Mouse (Mus musculus): ENCODE data around the gene Etv5.

- TF ChIP-seq CTCF (IDR thresholded peaks at IDR 0.05; ENCODE audit: extremely low read depth, insufficient read depth, insufficient read length, insufficient replicate concordance), result no peak
- TF ChIP-seq POLR2A (IDR thresholded peaks at IDR 0.05; ENCODE audit: low read depth, low read length), result no peak
Measured at GRCm38 (mm10) chr16:22406747-22407146, 32.8 kb downstream of the Etv5 start.

Data from spleen, adult 2 months (tissue).